Mouse (Mus musculus): Measurements from ENCODE around the gene Appbp2. TPM values are rescaled to one million over a fixed set of nuclear protein-coding genes. Genes with fewer than 3 reads are reported as not detected.

The Appbp2 gene
- 10 to 100 TPM; 58.8 to 59.0 TPM for total RNA-seq (2021)
- long read RNA-seq, experiment 1, full-length matches to known transcripts: 10 of 15 reads
- long read RNA-seq, experiment 1, partial matches to known transcripts: 1 of 15 reads
- long read RNA-seq, experiment 1, other reads (novel, unspliced or antisense): 4 of 15 reads
- long read RNA-seq, experiment 2, full-length matches to known transcripts: 100 of 114 reads
- long read RNA-seq, experiment 2, partial matches to known transcripts: 4 of 114 reads
- long read RNA-seq, experiment 2, other reads (novel, unspliced or antisense): 10 of 114 reads

GRCm38 (mm10) chr11:85234990-85235841, at the start of gene Appbp2:
Appbp2 (minus strand) TSS chr11:85235130.
- DNase-seq (ENCODE audit: low spot score in 2 of 2): peak; percentile 79 to 82

GRCm38 (mm10) chr11:85281219-85281878, 46.4 kb upstream of the Appbp2 start:
- no peak for DNase-seq (ENCODE audit: low spot score in 2 of 2)

GRCm38 (mm10) chr11:85278175-85278574, 43.2 kb upstream of the Appbp2 start:
- DNase-seq (ENCODE audit: low spot score in 2 of 2): no peak

- DNase-seq (ENCODE audit: low spot score in 2 of 2): no peak
Measured at GRCm38 (mm10) chr11:85277609-85278008, 42.7 kb upstream of the Appbp2 start.

- DNase-seq (ENCODE audit: low spot score in 2 of 2): no peak
Measured at GRCm38 (mm10) chr11:85275151-85275550, 40.2 kb upstream of the Appbp2 start.

- no peak for DNase-seq (ENCODE audit: low spot score in 2 of 2)
Measured at GRCm38 (mm10) chr11:85273299-85273698, 38.4 kb upstream of the Appbp2 start.

- DNase-seq (ENCODE audit: low spot score in 2 of 2): no peak
Measured at GRCm38 (mm10) chr11:85270631-85271030, 35.7 kb upstream of the Appbp2 start.

GRCm38 (mm10) chr11:85267393-85267792, 32.5 kb upstream of the Appbp2 start:
- no peak for DNase-seq (ENCODE audit: low spot score in 2 of 2)

GRCm38 (mm10) chr11:85264635-85265034, 29.7 kb upstream of the Appbp2 start:
- DNase-seq (ENCODE audit: low spot score in 2 of 2): no peak

- peak; percentile 41 to 69 for DNase-seq (ENCODE audit: low spot score in 2 of 2)
Measured at GRCm38 (mm10) chr11:85261192-85261591, 26.3 kb upstream of the Appbp2 start.

- DNase-seq (ENCODE audit: low spot score in 2 of 2): peak in 1 of 2 experiments; percentile 36
Measured at GRCm38 (mm10) chr11:85258966-85259365, 24.0 kb upstream of the Appbp2 start.

- DNase-seq (ENCODE audit: low spot score in 2 of 2): no peak
Measured at GRCm38 (mm10) chr11:85255471-85256027, 20.6 kb upstream of the Appbp2 start.

GRCm38 (mm10) chr11:85253641-85254040, 18.7 kb upstream of the Appbp2 start:
- no peak for DNase-seq (ENCODE audit: low spot score in 2 of 2)

GRCm38 (mm10) chr11:85253006-85253405, 18.1 kb upstream of the Appbp2 start:
- DNase-seq (ENCODE audit: low spot score in 2 of 2): no peak

- no peak for DNase-seq (ENCODE audit: low spot score in 2 of 2)
Measured at GRCm38 (mm10) chr11:85251955-85252354, 17.0 kb upstream of the Appbp2 start.

- no peak for DNase-seq (ENCODE audit: low spot score in 2 of 2)
Measured at GRCm38 (mm10) chr11:85250467-85250866, 15.5 kb upstream of the Appbp2 start.

GRCm38 (mm10) chr11:85249338-85249737, 14.4 kb upstream of the Appbp2 start:
- no peak for DNase-seq (ENCODE audit: low spot score in 2 of 2)

- DNase-seq (ENCODE audit: low spot score in 2 of 2): no peak
Measured at GRCm38 (mm10) chr11:85248151-85248550, 13.2 kb upstream of the Appbp2 start.

GRCm38 (mm10) chr11:85241226-85241625, 6.3 kb upstream of the Appbp2 start:
- DNase-seq (ENCODE audit: low spot score in 2 of 2): no peak

GRCm38 (mm10) chr11:85240211-85240610, 5.3 kb upstream of the Appbp2 start:
- DNase-seq (ENCODE audit: low spot score in 2 of 2): no peak

GRCm38 (mm10) chr11:85234363-85234989, 454 bp downstream of the Appbp2 start:
- peak; percentile 52 to 63 for DNase-seq (ENCODE audit: low spot score in 2 of 2)

Measured in adrenal gland, postnatal 4 days (tissue).